Mouse (Mus musculus) R1 (cell line): ENCODE results near the gene Ccnd2.

Experiments
- DNase-seq: peaks from one replicate; pipeline ENCODE4 v3.0.0-alpha.2; 2018; ENCODE audit warnings: low read depth, low spot score

The Ccnd2 gene

DNA sequence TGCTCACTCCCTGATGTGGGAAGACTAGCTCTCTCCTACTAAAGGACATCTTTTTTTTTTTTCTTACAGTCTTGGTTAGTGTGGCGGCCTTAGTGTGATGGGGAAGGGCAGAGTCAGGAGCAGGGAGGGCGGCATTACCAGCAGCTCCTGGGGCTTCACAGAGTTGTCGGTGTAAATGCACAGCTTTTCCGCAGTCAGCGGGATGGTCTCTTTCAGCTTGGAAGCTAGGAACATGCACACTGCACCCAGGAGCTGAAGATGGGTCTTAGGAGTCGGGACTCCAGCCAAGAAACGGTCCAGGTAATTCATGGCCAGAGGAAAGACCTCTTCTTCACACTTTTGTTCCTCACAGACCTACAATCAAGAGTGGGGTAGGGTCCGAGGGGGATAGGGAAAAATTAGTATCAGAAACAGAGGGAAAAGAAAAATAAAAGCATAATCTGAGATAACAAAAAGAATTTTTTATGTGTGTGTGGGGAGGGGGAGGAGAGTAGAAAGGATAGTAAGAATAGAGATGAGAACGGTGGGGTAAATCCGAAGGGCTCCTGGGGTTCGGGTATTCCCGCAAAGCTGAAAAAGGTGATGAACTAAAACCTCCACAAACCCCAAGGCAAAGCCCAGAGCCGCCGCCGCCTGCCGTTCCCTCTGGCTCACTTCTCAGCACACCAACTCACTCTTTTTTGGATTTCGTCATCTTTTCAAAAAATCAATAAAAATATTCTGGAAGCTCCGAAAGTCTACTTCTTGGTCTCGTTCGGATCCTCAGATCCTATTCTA lies 3.3 kb downstream of the Ccnd2 start:
- no peak for DNase-seq

DNA sequence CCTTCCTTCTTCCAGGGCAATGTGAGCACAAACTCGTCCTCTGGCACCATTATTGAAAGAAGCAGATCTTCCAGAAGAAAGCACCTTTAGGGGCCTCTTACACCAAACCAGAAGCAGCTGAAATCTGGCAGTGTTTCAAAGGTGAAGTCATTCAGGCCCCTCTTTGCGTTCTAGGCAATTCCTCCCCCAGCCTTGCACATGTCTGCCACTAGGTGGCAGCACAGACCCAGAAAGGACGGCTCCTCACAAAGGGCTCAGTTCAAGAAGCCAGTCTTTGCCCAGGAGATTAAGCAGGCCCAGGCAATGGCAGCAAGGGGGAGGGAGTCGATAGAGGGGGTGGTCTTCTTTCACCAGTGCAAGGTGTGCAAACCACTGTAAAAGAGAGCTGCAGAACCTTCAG lies 4.3 kb downstream of the Ccnd2 start:
- DNase-seq = peak; percentile 87

DNA sequence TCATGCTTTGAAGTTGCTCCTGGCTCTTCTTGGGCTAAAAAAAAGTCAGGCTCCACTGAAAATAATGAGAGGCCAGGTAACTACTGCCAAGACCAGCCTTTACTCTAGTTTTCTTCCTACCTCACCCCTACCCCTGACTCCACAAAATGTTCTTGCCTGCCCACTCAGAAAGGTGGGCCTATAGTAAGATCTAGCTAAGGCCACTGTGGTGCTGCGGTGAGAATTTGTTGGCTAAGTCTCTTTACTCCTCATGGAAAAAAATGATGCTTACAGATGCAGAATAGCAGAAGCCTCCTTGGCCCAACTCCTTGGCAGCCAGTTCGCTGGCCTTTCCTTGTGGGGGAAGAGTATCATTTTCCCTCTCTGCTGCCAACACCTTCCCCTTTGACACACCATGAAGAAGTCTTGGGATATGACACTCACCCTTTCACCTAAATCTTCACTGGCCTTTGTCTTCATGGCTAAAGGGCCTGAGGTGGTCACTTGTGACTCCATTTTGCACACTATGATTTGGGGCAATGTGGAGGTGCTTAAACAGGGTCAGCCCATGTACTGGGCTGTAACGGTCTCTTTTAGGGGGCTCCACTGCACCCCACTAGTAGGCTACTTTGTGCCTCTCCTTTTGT lies 5.6 kb downstream of the Ccnd2 start:
- no peak for DNase-seq

DNA sequence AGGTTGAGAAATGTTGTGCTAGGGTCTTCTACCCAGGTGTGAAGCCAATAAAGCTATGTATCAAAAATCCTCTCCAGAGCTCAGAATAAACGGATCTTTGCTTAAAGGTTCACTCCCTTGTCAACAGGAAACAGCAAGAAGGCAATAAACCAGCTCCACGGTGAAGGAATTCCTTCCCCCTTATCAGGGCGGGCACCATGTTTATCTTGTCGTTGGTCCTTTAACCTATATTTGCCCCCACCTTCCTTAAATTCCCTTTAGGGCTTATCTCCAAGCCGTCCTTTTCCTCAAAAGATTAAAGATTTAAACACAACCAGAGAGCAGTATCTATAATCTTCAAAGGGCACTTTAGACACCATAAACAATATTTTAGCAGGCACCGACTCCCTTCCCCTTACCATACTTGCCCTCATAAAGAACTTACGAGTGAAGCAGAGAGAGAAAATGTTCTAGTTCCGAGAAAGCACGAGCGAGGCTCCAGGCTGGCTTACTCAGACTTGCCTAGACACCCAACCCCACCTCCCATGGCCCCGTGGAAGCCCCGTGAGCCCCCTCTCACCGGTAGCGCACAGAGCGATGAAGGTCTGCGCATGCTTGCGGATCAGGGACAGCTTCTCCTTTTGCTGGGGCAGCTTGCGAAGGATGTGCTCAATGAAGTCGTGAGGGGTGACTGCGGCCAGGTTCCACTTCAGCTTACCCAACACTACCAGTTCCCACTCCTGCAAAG lies 6.4 kb downstream of the Ccnd2 start:
- DNase-seq = no peak

DNA sequence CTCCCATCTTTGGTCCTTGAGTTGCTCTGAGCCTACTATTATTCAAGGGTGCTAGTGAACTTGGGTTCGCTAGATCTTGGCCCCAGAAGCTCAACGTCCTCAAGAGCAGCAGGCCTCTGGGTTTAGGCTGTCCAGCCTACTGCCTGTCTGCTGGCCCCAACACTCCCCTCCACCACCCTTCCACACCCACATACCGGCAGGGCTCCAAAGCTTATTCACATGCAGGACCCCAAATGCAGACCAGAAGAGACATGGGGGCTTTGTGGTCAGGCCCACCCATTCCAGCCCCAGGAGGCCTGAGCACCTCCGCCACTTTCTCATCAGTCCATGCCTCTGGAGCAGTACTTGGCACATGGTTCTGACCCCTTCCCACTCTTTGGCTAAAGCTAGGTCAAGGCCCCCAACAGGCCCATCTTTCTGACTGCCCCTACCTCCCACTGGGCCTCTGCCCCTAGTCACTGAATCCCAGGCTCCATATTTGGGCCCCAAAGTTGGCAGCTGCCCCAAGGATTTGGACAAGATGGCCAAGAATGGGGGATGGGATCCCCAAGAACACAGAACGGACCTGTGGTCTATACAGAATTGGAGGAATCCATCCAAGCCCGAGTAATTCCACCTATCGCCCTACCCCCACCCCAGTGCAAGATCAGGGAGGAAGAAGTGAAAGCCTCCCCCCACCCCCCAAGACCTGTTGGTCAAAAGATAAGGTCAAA lies 8.3 kb downstream of the Ccnd2 start:
- DNase-seq = no peak

DNA sequence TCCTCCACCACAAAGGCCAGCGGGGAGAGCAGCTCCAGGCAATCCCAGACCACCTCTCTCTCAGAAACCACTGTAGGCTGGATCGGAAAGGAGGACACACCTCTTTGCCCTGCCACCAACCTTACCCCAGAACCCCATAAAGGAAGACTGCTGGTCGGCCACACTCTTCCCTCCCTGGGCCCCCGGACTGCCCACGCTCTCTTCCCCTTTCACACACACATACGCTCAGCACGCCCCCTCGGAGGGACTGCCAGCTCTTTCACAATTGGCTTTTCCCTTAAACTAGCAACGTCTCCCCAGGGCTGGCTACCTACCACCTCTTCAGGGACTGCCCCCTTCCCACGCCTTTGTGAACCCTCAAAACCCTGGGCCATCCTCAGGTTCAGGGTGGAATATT lies 8.9 kb downstream of the Ccnd2 start:
- DNase-seq = no peak

DNA sequence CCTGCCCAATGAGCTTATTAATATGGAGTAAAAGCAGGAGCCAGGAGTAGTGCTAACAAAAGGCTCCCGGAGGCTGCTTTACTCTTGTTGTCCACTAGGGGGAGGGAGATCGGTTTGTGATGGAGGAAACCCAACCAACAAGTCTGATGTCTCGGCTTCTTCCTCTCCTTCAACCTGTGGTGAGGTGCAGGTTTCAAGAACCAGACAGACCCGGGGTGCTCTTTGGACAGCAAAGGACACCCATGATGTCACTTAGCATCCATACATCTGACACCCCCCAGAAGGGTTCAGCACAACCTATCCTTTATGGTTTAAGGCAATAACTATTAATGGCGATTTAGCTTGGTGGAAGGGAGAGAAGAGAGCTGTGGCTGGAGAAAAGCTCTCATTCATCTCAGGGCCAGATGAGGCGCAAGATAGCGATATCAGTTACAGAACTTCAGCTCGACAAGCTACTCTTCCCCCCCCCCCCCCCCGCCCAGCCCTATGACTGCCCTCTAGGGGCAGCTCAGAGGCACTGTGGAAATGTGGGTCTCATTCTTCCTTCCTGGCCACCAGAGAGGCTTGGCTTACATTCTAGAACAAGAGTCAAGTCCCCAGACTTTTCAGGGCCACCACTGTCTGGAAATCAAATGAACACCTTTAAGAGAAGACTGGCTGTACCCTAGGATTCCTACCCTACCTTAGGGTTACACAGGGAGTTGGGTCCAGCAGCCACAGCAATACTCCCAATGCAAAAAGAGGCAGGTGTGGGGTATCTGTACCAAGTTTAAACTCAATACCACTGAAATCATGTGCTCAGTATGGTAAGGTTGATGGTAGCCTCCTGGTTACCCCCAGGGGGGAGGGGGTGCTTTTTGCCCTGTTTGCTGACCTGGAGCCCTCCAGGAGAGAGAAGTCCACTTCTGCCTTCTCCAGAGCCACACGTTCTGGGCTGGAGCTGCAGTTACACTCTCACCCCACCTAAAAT lies 9.6 kb downstream of the Ccnd2 start:
- DNase-seq = peak; percentile 79

DNA sequence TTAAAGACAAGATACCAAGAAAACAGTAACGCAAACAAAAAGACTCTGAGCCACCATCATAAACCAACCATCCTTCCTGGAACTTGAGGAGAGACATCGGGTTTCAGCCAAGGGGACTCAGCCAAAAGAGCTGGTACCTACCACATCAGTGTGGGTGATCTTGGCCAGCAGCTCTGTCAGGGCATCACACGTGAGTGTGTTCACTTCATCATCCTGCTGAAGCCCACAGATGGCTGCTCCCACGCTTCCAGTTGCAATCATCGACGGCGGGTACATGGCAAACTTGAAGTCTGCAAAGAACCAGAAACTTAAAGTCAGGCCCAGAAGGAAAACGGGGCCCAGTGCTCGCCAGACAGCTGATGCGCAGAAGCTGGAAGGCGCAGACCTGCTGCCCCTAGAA lies 13.0 kb downstream of the Ccnd2 start:
- no peak for DNase-seq

DNA sequence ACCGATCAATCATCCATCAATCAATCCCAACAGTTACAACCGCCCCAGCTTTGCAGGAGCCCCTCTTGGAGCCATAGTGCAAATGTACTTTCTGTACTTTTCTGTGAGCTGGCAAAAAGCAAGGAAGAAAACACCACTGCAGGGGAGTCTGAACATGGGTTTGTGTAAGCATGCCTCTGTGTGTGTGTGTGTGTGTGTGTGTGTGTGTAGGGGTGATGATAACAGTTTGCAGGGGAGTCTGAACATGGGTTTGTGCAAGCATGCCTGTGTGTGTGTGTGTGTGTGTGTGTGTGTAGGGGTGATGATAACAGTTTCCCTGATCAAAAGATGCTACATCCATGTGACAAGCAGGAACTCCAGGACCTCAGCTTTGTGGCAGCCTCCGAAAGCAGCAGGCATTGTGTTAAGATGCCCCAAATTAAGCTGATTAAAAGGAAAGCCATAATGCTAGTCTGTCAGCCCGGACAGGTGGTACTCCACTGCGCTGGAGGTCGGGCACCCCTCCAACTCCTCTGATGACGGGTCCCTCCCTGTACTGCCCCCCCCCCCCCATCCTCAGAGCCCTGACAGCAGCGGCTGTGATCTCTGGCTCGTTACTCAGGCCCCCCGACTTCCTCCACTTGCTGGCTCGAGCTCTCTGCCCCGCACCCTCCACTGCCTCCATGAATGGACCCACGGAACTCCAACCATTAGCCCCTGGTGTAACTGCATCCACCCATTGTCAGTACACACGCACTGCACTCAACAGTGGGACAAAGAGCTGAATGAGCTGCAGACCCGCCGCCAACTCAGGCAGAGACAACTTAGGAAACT lies 18.4 kb downstream of the Ccnd2 start:
- DNase-seq = no peak

- no peak for DNase-seq
Measured at GRCm38 (mm10) chr6:127132719-127133118, 19.3 kb downstream of the Ccnd2 start.

- no peak for DNase-seq
Measured at GRCm38 (mm10) chr6:127131946-127132345, 20.0 kb downstream of the Ccnd2 start.

DNA sequence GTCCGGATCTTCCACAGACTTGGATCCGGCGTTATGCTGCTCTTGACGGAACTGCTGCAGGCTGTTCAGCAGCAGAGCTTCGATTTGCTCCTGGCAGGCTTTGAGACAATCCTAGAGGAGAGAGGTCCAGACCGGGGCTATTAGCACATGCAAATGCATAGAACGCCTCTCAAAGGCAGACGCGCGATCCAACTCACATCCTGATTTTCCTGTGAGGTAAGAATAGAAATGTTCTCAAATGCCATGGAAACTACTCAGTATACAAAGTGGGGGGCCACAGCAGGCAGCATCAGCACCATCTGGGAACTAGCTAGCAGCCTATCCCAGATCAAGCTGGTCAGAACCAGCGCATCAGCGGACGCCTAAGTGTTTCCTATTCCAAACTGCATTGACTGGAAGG lies 21.6 kb downstream of the Ccnd2 start:
- peak; percentile 89 for DNase-seq

DNA sequence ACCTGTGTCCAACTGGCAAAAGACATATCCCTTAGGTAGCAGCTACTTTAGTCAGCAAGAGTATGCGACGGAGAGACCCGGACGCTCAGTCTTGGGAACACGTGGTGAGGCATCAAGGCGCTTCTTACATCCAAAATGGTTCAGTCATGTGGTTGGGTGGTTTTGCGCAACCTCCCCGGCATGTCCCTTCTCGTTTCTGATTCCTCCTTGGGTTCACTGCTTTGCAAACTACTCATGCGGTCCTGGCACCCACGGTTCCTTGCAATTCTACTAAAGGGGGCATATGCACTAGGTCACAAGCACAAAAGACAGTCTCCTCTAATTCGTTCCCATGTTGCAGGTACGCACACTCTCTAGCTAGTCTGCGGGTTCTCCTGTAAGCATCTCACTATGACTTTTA lies 22.3 kb downstream of the Ccnd2 start:
- no peak for DNase-seq

- no peak for DNase-seq
Measured at GRCm38 (mm10) chr6:127123506-127123905, 28.5 kb downstream of the Ccnd2 start.

- DNase-seq = no peak
Measured at GRCm38 (mm10) chr6:127122996-127123395, 29.0 kb downstream of the Ccnd2 start.

DNA sequence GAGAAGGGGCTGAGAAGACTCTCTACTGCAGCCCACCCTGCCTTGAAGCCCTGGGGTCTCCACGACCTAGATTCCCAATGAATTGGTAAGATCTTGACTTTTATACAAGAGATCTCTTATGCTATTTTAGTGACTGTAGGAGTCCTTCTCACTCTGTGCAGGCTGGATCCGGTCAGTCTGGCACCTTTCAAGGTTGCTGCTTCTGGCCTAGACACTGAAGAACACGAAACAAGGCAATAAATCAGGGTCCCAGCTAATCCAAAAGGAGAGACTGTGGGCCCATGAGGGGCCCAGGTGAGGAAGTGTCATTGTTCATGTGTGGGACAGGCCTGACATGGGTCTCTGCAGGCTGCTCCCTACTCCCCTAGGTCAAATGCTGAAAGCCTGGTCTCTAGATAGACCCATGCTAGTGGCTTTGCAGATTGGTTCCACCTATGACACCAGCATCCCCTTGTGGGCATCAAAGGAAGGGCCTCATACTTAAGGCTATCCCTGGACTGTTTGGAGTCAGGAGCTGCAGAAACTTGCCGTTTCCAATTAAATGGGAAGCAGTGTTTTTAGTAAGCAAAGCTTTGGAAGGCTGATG lies 29.7 kb downstream of the Ccnd2 start:
- DNase-seq = peak; percentile 56

DNA sequence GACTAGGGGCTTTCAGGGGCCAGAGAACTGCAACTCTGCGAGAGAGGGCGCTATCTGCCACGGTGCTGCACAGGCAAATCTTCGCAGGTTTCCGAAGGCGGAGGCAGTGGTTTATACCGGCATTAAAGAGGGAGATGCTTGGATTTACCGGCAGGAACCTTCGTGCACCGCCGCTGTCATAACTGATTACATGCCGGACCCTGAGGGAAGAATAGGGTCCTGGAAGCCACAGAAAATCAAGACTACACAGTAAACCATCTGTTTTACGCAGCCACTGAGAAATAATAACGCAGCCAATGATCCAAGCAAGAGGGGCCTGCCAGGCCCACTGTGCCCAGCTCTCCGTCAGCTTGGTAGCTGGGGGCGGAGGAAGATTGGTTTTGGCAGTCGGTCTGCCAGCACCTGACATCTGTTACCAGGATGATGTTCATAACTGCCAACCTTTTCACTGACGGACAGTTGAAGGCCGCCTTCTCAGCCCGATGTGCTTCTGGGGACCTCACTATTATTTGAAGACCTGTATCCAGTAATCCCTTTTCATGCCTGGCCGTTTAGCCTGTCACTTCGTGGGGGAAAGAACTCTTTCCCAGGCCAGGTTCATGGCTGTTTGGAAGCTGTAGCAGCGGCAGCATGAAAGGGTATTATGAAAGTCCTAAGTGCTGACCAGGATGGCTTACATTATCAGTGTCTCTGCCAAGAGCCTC lies 37.1 kb downstream of the Ccnd2 start:
- peak; percentile 43 for DNase-seq

GRCm38 (mm10) chr6:127109402-127109930 lies 42.5 kb downstream of the Ccnd2 start, which contains the start of gene Tigar:
Tigar (minus strand) TSS chr6:127109557.
- DNase-seq = peak; percentile 96
